Mouse (Mus musculus) ES-Bruce4 (cell line): Measurements from ENCODE around the gene Gm11437. TPM values are rescaled to one million over a fixed set of nuclear protein-coding genes. Genes with fewer than 3 reads are reported as not detected.

ENCODE experiments used
- H3K27ac ChIP-seq: 2 replicates; pipeline ENCODE4 v1.5.1; 2012; ENCODE audit warnings: low read length, inconsistent platforms; ENCODE audit not compliant: insufficient read depth
- H3K27me3 ChIP-seq: 2 replicates; pipeline ENCODE4 v1.6.1; 2012; ENCODE audit warnings: mild to moderate bottlenecking, low read length, inconsistent platforms; ENCODE audit not compliant: control insufficient read depth, poor library complexity, insufficient read depth, severe bottlenecking
- H3K36me3 ChIP-seq: 2 replicates; pipeline ENCODE4 v1.6.1; 2012; ENCODE audit warnings: inconsistent platforms, mild to moderate bottlenecking, low read length, moderate library complexity; ENCODE audit not compliant: control insufficient read depth, poor library complexity, insufficient read depth, severe bottlenecking
- H3K4me1 ChIP-seq: one replicate; pipeline ENCODE4 v1.8.1; 2011; ENCODE audit warnings: low read length; ENCODE audit not compliant: control insufficient read depth, insufficient read depth
- H3K4me3 ChIP-seq: 2 replicates; pipeline ENCODE4 v1.5.1; 2011; ENCODE audit warnings: low read depth, mild to moderate bottlenecking, low read length
- H3K9ac ChIP-seq: 2 replicates; pipeline ENCODE4 v1.6.1; 2012; ENCODE audit warnings: low read depth, mild to moderate bottlenecking, inconsistent platforms; ENCODE audit not compliant: poor library complexity, severe bottlenecking
- H3K9me3 ChIP-seq: replicated peaks from 2 replicates; pipeline ENCODE4 v1.6.1; 2012; ENCODE audit warnings: mild to moderate bottlenecking, low read length, inconsistent platforms; ENCODE audit not compliant: control insufficient read depth, poor library complexity, insufficient read depth, severe bottlenecking
- CTCF ChIP-seq: IDR thresholded peaks from one replicate; pipeline ENCODE4 v1.8.1; 2011; ENCODE audit warnings: low read depth, low read length
- EP300 ChIP-seq: IDR thresholded peaks from 2 replicates; pipeline ENCODE4 v1.6.1; 2011; ENCODE audit warnings: low read depth, low read length; ENCODE audit not compliant: insufficient read depth
- POLR2A ChIP-seq: IDR thresholded peaks from one replicate; pipeline ENCODE4 v1.8.1; 2011; ENCODE audit warnings: low read length; ENCODE audit not compliant: insufficient read depth
- polyA plus RNA-seq: library from polyadenylated mRNA; stranded (reverse); fragments of >200 nt; gene quantifications from 2 replicates; pipeline ENCODE4 v1.2.4, GENCODE M21; 2011; ENCODE audit warnings: low read depth; ENCODE audit not compliant: missing spikeins, insufficient read depth, insufficient read length

Gene Gm11437
- not detected in 2 replicates for polyA plus RNA-seq

- TF ChIP-seq EP300 = no peak
- no peak for TF ChIP-seq POLR2A
- TF ChIP-seq CTCF = no peak
- Histone ChIP-seq H3K9me3 (no peaks in the 10 kb centered on the region), H3K9ac (no peak within 1 kb of the TSS), H3K27ac (no peak within 1 kb of the TSS), H3K36me3 (no peaks in the 10 kb centered on the region), H3K4me3 (no peak within 1 kb of the TSS), H3K4me1 (no peaks in the 10 kb centered on the region), H3K27me3 (no peaks in the 10 kb centered on the region)
Observed at GRCm38 (mm10) chr11:84167046-84167526, at the start of gene Gm11437. TSS of gene Gm11437 (minus strand) at chr11:84167476.

DNA sequence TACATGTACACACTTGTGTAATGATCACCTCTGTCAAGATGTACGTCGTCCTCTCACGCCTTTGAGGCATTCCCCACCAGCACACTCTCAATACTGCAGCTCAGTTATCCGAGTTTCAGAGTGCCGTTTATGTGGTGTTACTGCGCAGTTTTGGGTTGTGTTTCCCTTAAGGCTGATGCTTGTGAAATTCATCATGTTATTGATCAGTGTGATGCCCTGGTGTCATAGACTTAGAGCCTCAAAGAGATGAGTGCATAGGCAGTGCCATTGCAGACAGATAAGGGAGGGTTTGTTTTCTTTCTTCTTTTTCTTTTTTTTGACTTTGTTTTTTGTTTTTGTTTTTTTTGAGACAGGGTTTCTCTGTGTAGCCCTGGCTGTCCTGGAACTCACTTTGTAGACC lies 43.6 kb upstream of the Gm11437 start:
- H3K4me3 ChIP-seq = no peak overlapping the region
- TF ChIP-seq CTCF = no peak
- TF ChIP-seq EP300 = no peak
- TF ChIP-seq POLR2A = no peak

DNA sequence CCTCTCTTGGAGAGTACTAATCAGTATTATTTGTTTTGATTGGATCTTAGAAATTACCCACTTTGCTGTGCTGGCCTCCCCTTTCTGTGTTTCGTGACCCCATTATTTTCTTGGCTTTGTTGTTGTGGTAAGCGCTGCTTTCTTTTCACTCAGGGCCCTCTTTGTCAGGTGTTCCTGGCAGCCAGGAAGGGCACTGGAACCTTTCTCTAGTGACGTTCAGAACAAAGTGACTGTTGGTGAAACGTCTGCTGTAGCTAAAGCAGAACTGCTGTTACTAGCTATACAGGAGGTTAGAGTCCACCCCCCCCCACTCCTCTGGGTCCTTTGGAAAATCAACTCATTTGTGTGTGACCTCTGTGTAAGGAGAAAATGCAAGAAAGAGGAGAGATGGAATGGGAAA lies 38.5 kb upstream of the Gm11437 start:
- H3K9ac ChIP-seq = no peak overlapping the region
- no peaks in the 10 kb centered on the region for H3K9me3 ChIP-seq
- no peak overlapping the region for H3K4me3 ChIP-seq
- TF ChIP-seq EP300 (no peak), CTCF (no peak)
- no peak overlapping the region for H3K27ac ChIP-seq
- no peaks in the 10 kb centered on the region for H3K4me1 ChIP-seq
- no peaks in the 10 kb centered on the region for H3K27me3 ChIP-seq
- no peaks in the 10 kb centered on the region; the same call in 1 of the 2 replicates for H3K36me3 ChIP-seq

More for the DNA sequence above, 43.6 kb upstream of the Gm11437 start:
- H3K4me1 ChIP-seq = no peaks in the 10 kb centered on the region
- no peaks in the 10 kb centered on the region for H3K9me3 ChIP-seq
- no peak overlapping the region for H3K27ac ChIP-seq
- H3K27me3 ChIP-seq = no peaks in the 10 kb centered on the region
- peaks cover 2% of the 10 kb centered on the region for H3K36me3 ChIP-seq
- H3K9ac ChIP-seq = no peak overlapping the region

- TF ChIP-seq CTCF (no peak), EP300 (no peak), POLR2A (no peak)
- H3K27ac ChIP-seq = no peak overlapping the region
- no peaks in the 10 kb centered on the region for H3K27me3 ChIP-seq
- H3K9ac ChIP-seq = no peak overlapping the region
- H3K4me1 ChIP-seq = no peaks in the 10 kb centered on the region
- peaks cover 10% of the 10 kb centered on the region for H3K36me3 ChIP-seq
- no peaks in the 10 kb centered on the region for H3K9me3 ChIP-seq
- no peak overlapping the region for H3K4me3 ChIP-seq
Observed at GRCm38 (mm10) chr11:84197607-84198402, 30.5 kb upstream of the Gm11437 start.

DNA sequence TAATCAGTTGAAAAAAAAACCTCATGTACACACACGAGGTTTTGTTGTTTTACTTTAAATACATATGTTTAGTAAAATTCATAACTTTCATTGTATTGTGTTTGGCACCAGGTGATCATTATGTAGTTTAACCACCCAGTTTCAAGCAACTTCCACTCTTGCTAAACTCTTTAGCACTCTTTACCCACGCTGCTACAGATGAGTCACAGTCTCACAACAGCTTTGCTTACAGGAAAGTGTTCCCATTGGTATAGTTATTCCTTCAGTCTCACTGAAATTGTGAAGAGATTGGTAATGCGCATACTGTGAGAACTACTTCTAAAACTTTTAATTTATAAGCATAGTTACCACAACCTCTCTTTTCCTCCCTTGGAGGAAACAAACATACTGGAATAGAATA lies 27.5 kb upstream of the Gm11437 start:
- Histone ChIP-seq H3K9me3 (no peaks in the 10 kb centered on the region), H3K4me1 (no peaks in the 10 kb centered on the region), H3K9ac (no peak overlapping the region), H3K36me3 (peaks cover 10% of the 10 kb centered on the region), H3K27ac (no peak overlapping the region), H3K27me3 (no peaks in the 10 kb centered on the region), H3K4me3 (no peak overlapping the region)
- TF ChIP-seq POLR2A (no peak), EP300 (no peak), CTCF (no peak)

GRCm38 (mm10) chr11:84193249-84193648 lies 26.0 kb upstream of the Gm11437 start:
- H3K27ac ChIP-seq = no peak overlapping the region
- H3K36me3 ChIP-seq = peaks cover 10% of the 10 kb centered on the region
- TF ChIP-seq CTCF = peak; percentile 21
- no peak for TF ChIP-seq POLR2A
- no peak for TF ChIP-seq EP300
- no peak overlapping the region for H3K9ac ChIP-seq
- no peak overlapping the region for H3K4me3 ChIP-seq
- no peaks in the 10 kb centered on the region for H3K4me1 ChIP-seq
- no peaks in the 10 kb centered on the region for H3K27me3 ChIP-seq
- no peaks in the 10 kb centered on the region for H3K9me3 ChIP-seq
